Mouse (Mus musculus): ENCODE measurements around the gene Hoxc8. TPM values are rescaled to one million over a fixed set of nuclear protein-coding genes. Genes with fewer than 3 reads are reported as not detected.
A peak's percentile ranks its signal among the peaks of the same experiment; 100 is the strongest.

Hoxc8 gene
- polyA plus RNA-seq, 1 experiment from 2014 or later, result 0.20 TPM

GRCm38 (mm10) chr15:102988078-102988477 lies 2.3 kb upstream of the Hoxc8 start:
- Histone ChIP-seq H3K27ac (no peak overlapping the region), H3K27me3 (peaks cover 99% of the 10 kb centered on the region), H3K4me3 (replicated peaks) (no peak overlapping the region), H3K9me3 (replicated peaks) (no peaks in the 10 kb centered on the region), H3K36me3 (no peaks in the 10 kb centered on the region), H3K9ac (no peak overlapping the region), H3K4me2 (no peak overlapping the region), H3K4me1 (replicated peaks) (no peaks in the 10 kb centered on the region)
- ATAC-seq (ENCODE audit: low read depth), result no peak
- DNase-seq, result no peak
- WGBS (ENCODE audit: insufficient replicate concordance), result 21% methylated on average over 5 of the region's 5 CpGs

GRCm38 (mm10) chr15:102991782-102992181 lies 1.4 kb downstream of the Hoxc8 start:
- H3K4me1 ChIP-seq (replicated peaks), result no peaks in the 10 kb centered on the region
- H3K4me2 ChIP-seq, result no peak overlapping the region
- no peaks in the 10 kb centered on the region for H3K9me3 ChIP-seq (replicated peaks)
- WGBS (ENCODE audit: insufficient replicate concordance), result 2% methylated on average over 7 of the region's 7 CpGs
- no peak for ATAC-seq (ENCODE audit: low read depth)
- H3K27ac ChIP-seq, result no peak overlapping the region
- H3K9ac ChIP-seq, result no peak overlapping the region
- H3K4me3 ChIP-seq (replicated peaks), result no peak overlapping the region
- H3K27me3 ChIP-seq, result peaks cover 98% of the 10 kb centered on the region
- no peak for DNase-seq
- no peaks in the 10 kb centered on the region for H3K36me3 ChIP-seq

- no peak for ATAC-seq (ENCODE audit: low read depth)
- no peak overlapping the region for H3K4me2 ChIP-seq
- H3K27me3 ChIP-seq, result peaks cover 98% of the 10 kb centered on the region
- H3K36me3 ChIP-seq, result no peaks in the 10 kb centered on the region
- no peaks in the 10 kb centered on the region for H3K4me1 ChIP-seq (replicated peaks)
- no peaks in the 10 kb centered on the region for H3K9me3 ChIP-seq (replicated peaks)
- no peak overlapping the region for H3K4me3 ChIP-seq (replicated peaks)
- WGBS (ENCODE audit: insufficient replicate concordance), result 2% methylated on average over 11 of the region's 11 CpGs
- H3K27ac ChIP-seq, result no peak overlapping the region
- no peak overlapping the region for H3K9ac ChIP-seq
- no peak for DNase-seq
These were observed 1.8 kb downstream of the Hoxc8 start for GRCm38 (mm10) chr15:102992206-102992605.

GRCm38 (mm10) chr15:102992863-102993262 lies 2.5 kb downstream of the Hoxc8 start:
- no peak for ATAC-seq (ENCODE audit: low read depth)
- H3K4me1 ChIP-seq (replicated peaks), result no peaks in the 10 kb centered on the region
- H3K4me3 ChIP-seq (replicated peaks), result no peak overlapping the region
- H3K36me3 ChIP-seq, result no peaks in the 10 kb centered on the region
- no peak overlapping the region for H3K4me2 ChIP-seq
- peaks cover 98% of the 10 kb centered on the region for H3K27me3 ChIP-seq
- H3K9ac ChIP-seq, result no peak overlapping the region
- no peaks in the 10 kb centered on the region for H3K9me3 ChIP-seq (replicated peaks)
- no peak overlapping the region for H3K27ac ChIP-seq
- DNase-seq, result no peak
- 0% methylated on average over 3 of the region's 3 CpGs for WGBS (ENCODE audit: insufficient replicate concordance)

DNA sequence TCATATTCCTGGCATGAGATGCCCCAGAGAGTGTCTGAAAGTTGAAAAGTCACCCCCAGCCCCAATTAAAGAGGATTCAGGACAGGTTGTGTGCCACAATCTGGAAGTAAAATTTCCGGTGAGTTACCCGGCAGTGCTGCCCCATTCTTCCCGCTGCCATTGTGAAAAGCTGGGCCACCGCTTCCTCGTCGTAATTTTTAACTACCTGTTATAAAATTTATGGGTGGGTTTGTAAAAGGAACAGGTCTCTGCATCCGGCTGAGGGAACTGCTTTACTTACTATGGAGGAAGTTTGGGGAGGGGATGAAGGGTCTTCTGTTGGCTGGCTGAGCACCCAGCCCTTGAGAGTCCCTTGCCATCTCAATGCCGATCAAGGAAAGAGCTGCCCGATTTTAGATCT lies 6.1 kb downstream of the Hoxc8 start:
- Histone ChIP-seq H3K9ac (no peak overlapping the region), H3K27ac (no peak overlapping the region), H3K4me3 (replicated peaks) (no peak overlapping the region), H3K4me1 (replicated peaks) (peaks cover 9% of the 10 kb centered on the region), H3K27me3 (peaks cover 99% of the 10 kb centered on the region), H3K4me2 (no peak overlapping the region), H3K9me3 (replicated peaks) (no peaks in the 10 kb centered on the region), H3K36me3 (no peaks in the 10 kb centered on the region)
- 4% methylated on average over 9 of the region's 9 CpGs for WGBS (ENCODE audit: insufficient replicate concordance)
- ATAC-seq (ENCODE audit: low read depth), result no peak
- no peak for DNase-seq

DNA sequence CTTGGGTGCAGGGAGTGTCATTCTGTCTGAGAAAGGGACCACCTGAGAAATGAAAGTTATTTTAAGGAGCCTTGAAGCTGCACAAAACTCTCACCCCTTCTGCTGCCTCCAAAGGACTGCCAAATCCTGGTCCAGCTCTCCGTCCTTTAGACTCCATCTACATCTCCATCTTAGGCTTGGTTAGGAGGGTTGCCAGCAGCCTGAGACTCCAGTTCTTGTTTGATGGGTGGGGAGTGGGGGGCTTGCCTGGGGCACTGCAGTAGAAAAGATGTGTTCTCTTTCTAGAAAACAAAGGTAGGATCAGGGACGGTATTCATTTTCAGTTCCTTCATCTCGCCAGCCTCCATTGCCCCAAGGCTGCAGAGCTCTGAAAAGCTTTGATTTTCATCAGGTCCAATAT lies 7.0 kb downstream of the Hoxc8 start:
- Histone ChIP-seq H3K4me2 (no peak overlapping the region), H3K27me3 (peaks cover 99% of the 10 kb centered on the region), H3K4me3 (replicated peaks) (no peak overlapping the region), H3K36me3 (no peaks in the 10 kb centered on the region), H3K9me3 (replicated peaks) (no peaks in the 10 kb centered on the region), H3K4me1 (replicated peaks) (peaks cover 9% of the 10 kb centered on the region), H3K9ac (no peak overlapping the region), H3K27ac (no peak overlapping the region)
- ATAC-seq (ENCODE audit: low read depth) (no peak), DNase-seq (no peak)
- WGBS (ENCODE audit: insufficient replicate concordance), result 1% methylated on average over 3 of the region's 3 CpGs

DNA sequence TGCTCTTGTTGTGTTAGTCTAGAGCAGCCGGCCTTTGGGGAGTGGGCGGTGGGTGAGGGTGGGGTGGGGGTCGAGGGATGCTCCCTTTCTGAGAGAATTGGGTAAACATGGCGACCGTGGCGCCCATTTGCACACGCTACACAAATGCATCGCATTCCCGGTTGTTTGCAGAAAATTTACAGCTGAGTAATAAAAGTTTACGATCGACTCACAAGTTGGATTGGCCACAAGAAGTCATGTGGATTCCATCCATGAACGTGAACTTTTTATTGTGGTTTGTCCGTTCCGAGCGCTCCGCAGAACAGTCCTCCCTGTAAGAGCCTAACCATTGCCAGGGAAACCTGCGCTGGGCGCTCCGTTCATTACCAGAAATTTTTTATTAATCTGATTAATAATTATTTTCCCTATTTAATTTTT lies 7.5 kb downstream of the Hoxc8 start, which contains the start of gene Hoxc6:
TSS of gene Hoxc6 (plus strand) at position 319 of the 417 bp plus-strand sequence.
- no peaks in the 10 kb centered on the region for H3K9me3 ChIP-seq (replicated peaks)
- no peak within 1 kb of the TSS for H3K27ac ChIP-seq
- no peaks in the 10 kb centered on the region for H3K36me3 ChIP-seq
- no peak within 1 kb of the TSS for H3K9ac ChIP-seq
- WGBS (ENCODE audit: insufficient replicate concordance), result 2% methylated on average over 19 of the region's 19 CpGs
- ATAC-seq (ENCODE audit: low read depth) (no peak), DNase-seq (no peak)
- peaks cover 9% of the 10 kb centered on the region for H3K4me1 ChIP-seq (replicated peaks)
- H3K4me2 ChIP-seq, result peak within 1 kb of the TSS; percentile 63
- peaks cover 99% of the 10 kb centered on the region for H3K27me3 ChIP-seq
- H3K4me3 ChIP-seq (replicated peaks), result peak within 1 kb of the TSS; percentile 46

DNA sequence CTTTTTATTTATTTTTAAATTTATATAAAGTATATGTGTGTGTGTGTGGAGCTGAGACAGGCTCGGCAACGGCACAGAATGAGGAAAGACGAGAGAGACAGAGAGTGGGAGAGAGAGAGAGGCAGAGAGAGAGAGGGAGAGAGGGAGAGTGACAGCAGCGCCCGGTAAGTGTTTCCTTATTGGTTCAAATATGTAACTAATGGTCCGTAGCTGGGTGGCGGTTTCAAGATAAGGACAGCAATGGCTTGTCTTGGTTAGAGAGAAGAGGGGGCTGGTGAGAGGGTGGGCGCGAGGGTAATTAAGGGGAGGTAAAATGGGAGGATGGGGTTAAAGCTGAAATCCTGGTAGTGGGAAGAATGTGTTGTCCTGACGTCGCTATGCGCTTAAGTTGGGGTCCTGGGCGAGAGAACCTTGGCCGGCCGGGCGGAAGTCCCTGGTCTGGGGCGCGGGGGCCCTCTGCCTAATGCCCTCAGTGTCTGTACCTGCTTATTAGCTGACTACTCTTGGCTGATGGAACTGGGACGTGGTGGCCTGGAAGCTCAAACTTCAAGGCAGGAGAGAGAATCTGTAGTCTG lies 8.3 kb downstream of the Hoxc8 start:
- Histone ChIP-seq H3K4me2 (peak overlapping the region; percentile 63), H3K4me1 (replicated peaks) (peaks cover 9% of the 10 kb centered on the region), H3K27ac (no peak overlapping the region), H3K4me3 (replicated peaks) (peak overlapping the region; percentile 46), H3K36me3 (no peaks in the 10 kb centered on the region), H3K27me3 (peaks cover 100% of the 10 kb centered on the region), H3K9me3 (replicated peaks) (no peaks in the 10 kb centered on the region), H3K9ac (no peak overlapping the region)
- ATAC-seq (ENCODE audit: low read depth), result no peak
- DNase-seq, result no peak
- 1% methylated on average over 19 of the region's 19 CpGs for WGBS (ENCODE audit: insufficient replicate concordance)

DNA sequence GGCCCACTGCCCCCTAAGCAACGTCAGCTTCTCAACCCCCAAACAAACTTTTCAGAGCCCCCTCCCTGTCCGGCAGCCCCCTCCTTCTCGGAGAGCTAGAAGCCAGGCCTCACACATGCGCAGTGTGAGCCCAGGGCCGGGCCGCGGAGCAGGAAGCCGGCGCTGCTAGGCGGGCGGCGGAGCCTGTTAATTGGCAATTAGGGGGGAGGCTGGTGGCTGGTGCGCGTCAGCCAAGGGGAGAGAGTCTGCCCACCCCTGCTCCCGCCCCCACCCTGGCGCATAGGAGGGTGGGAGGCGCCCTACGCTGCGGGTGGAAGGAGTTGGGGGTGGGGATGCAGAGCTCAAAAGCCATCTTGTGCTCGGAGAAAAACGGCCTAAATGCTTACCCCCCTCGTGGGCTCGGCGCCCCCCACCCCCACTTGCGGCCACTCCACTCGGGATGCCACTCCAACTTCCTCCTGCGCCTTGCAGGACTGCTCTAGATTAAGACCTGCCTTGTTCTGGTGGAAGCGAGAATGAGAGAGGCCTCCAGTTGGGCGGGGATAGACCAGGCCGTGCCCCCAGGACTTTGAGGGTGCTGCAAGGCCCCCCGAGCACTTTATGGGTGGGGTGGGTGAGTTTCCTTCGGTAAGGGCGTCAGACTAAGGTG lies 8.9 kb downstream of the Hoxc8 start:
- peak; percentile 9 for DNase-seq
- H3K27ac ChIP-seq, result no peak overlapping the region

GRCm38 (mm10) chr15:102999955-103000354 lies 9.5 kb downstream of the Hoxc8 start:
- ATAC-seq (ENCODE audit: low read depth) (no peak), DNase-seq (no peak)
- Histone ChIP-seq H3K4me2 (peak overlapping the region; percentile 63), H3K27ac (no peak overlapping the region), H3K36me3 (no peaks in the 10 kb centered on the region), H3K27me3 (peaks cover 100% of the 10 kb centered on the region), H3K4me1 (replicated peaks) (peaks cover 9% of the 10 kb centered on the region), H3K4me3 (replicated peaks) (no peak overlapping the region), H3K9ac (no peak overlapping the region), H3K9me3 (replicated peaks) (no peaks in the 10 kb centered on the region)
- 7% methylated on average over 11 of the region's 11 CpGs for WGBS (ENCODE audit: insufficient replicate concordance)

More for the DNA sequence above, 8.9 kb downstream of the Hoxc8 start:
- WGBS (ENCODE audit: insufficient replicate concordance), result 2% methylated on average over 33 of the region's 33 CpGs
- H3K9me3 ChIP-seq (replicated peaks), result no peaks in the 10 kb centered on the region
- no peaks in the 10 kb centered on the region for H3K36me3 ChIP-seq
- peaks cover 100% of the 10 kb centered on the region for H3K27me3 ChIP-seq
- H3K4me3 ChIP-seq (replicated peaks), result peak overlapping the region; percentile 46
- H3K9ac ChIP-seq, result no peak overlapping the region; the same call in 1 of the 2 replicates
- ATAC-seq (ENCODE audit: low read depth), result peak; percentile 65
- H3K4me1 ChIP-seq (replicated peaks), result peaks cover 9% of the 10 kb centered on the region
- H3K4me2 ChIP-seq, result peak overlapping the region; percentile 63

GRCm38 (mm10) chr15:103000501-103000901 lies 10.1 kb downstream of the Hoxc8 start:
- H3K27ac ChIP-seq, result no peak overlapping the region
- 0 out of 2 replicates have a peak overlapping the region, but pooled peaks have one; percentile 7 for H3K4me3 ChIP-seq (replicated peaks)
- peaks cover 9% of the 10 kb centered on the region for H3K4me1 ChIP-seq (replicated peaks)
- H3K4me2 ChIP-seq, result peak overlapping the region; percentile 17; the same call in 1 of the 2 replicates
- H3K36me3 ChIP-seq, result no peaks in the 10 kb centered on the region
- peaks cover 100% of the 10 kb centered on the region for H3K27me3 ChIP-seq
- H3K9me3 ChIP-seq (replicated peaks), result no peaks in the 10 kb centered on the region
- DNase-seq, result no peak
- no peak for ATAC-seq (ENCODE audit: low read depth)
- H3K9ac ChIP-seq, result no peak overlapping the region
- WGBS (ENCODE audit: insufficient replicate concordance), result 5% methylated on average over 24 of the region's 24 CpGs

DNA sequence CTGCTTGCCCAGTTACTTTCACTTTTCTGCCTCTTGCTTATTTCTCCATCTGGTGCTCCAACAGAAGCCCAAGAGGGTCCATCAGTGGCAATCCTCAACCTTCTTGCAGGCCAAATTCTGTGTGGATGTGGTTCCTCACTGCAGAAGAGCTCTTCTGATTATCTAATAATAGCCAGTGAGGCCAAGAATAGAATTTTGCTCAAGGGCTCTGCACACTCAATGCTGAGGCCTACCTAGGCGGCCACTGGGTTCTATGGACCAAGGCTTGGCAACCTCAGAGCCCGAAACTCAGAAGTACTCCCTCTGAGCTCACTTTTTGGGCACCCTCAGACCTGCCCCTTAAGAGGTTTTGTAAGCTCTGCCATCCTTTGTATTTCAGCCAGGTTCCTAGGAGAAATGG lies 11.0 kb downstream of the Hoxc8 start:
- Histone ChIP-seq H3K27ac (no peak overlapping the region), H3K4me1 (replicated peaks) (peaks cover 9% of the 10 kb centered on the region), H3K36me3 (no peaks in the 10 kb centered on the region), H3K9me3 (replicated peaks) (no peaks in the 10 kb centered on the region), H3K4me3 (replicated peaks) (no peak overlapping the region), H3K27me3 (peaks cover 100% of the 10 kb centered on the region), H3K9ac (no peak overlapping the region), H3K4me2 (no peak overlapping the region)
- DNase-seq (no peak), ATAC-seq (ENCODE audit: low read depth) (no peak)
- 40% methylated on average over 2 of the region's 2 CpGs for WGBS (ENCODE audit: insufficient replicate concordance)
